Mouse (Mus musculus) CH12.LX (cell line): ENCODE data around the gene Tpk1.

Source experiments
- CHD2 ChIP-seq: IDR thresholded peaks from 2 replicates; pipeline ENCODE4 v1.6.1; 2011; ENCODE audit warnings: low read length, improper control_type of control experiment
- CTCF ChIP-seq, 2 experiments: IDR thresholded peaks in 1 of 2; conservative IDR thresholded peaks in 1 of 2; 2 replicates each; pipeline ENCODE4 v1.5.1; 2011 to 2012; ENCODE audit warnings: low read depth in 2 of 2, low read length in 2 of 2, improper control_type of control experiment in 1 of 2, inconsistent platforms in 1 of 2, mild to moderate bottlenecking in 1 of 2, moderate library complexity in 1 of 2
- E2F4 ChIP-seq: IDR thresholded peaks from 2 replicates; pipeline ENCODE4 v1.6.1; 2011; ENCODE audit warnings: low read depth, low read length, improper control_type of control experiment; ENCODE audit not compliant: insufficient replicate concordance
- EP300 ChIP-seq: IDR thresholded peaks from 2 replicates; pipeline ENCODE4 v1.6.1; 2011; ENCODE audit warnings: low read length, improper control_type of control experiment
- HCFC1 ChIP-seq: IDR thresholded peaks from 2 replicates; pipeline ENCODE4 v1.6.1; 2012; ENCODE audit warnings: low read depth, mild to moderate bottlenecking, inconsistent platforms, low read length, improper control_type of control experiment
- JUN ChIP-seq: IDR thresholded peaks from 2 replicates; pipeline ENCODE4 v1.6.1; 2011; ENCODE audit warnings: low read depth, mild to moderate bottlenecking, low read length, improper control_type of control experiment, moderate library complexity; ENCODE audit not compliant: insufficient read depth
- POLR2A ChIP-seq: IDR thresholded peaks from 2 replicates; pipeline ENCODE4 v1.6.1; 2011; ENCODE audit warnings: low read depth, mild to moderate bottlenecking, improper control_type of control experiment, low read length
- SIN3A ChIP-seq: IDR thresholded peaks from 2 replicates; pipeline ENCODE4 v1.6.1; 2012; ENCODE audit warnings: low read length, improper control_type of control experiment, inconsistent platforms
- TCF12 ChIP-seq: IDR thresholded peaks from 2 replicates; pipeline ENCODE4 v1.6.1; 2014; ENCODE audit warnings: low read depth, mild to moderate bottlenecking, inconsistent platforms, low read length, improper control_type of control experiment
- UBTF ChIP-seq: IDR thresholded peaks from 2 replicates; pipeline ENCODE4 v1.6.1; 2012; ENCODE audit warnings: low read depth, mild to moderate bottlenecking, inconsistent platforms, low read length, improper control_type of control experiment, moderate library complexity
- ZMIZ1 ChIP-seq: IDR thresholded peaks from 2 replicates; pipeline ENCODE4 v1.6.1; 2012; ENCODE audit warnings: low read depth, mild to moderate bottlenecking, inconsistent platforms, low read length, improper control_type of control experiment

DNA sequence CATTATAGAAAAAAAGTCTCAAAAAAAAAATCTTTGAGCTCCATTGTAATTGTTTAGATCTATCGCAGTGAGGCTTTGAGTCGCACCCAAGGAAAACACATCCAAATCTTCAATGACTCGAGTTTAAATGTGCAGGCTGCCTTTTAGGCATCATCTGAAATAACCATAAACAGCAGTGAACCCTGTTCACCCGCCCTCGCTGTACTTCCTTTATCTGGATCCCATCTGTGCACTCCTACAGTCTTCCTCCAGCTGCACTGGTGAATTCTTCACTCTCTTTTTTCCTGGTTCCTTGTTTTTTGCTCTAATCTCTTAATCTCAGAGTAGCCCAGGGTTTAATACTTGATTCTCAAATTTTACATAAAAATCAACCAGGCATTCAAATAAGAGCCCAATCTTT, 23.7 kb downstream of the Tpk1 start:
- TF ChIP-seq EP300 (no peak), POLR2A (no peak), E2F4 (no peak), CTCF (conservative IDR thresholded peaks at IDR 0.05 in 1 of 2, IDR thresholded peaks at IDR 0.05 in 1 of 2; ENCODE audit: low read depth in 2 of 2, low read length in 2 of 2) (no peak), JUN (no peak), UBTF (no peak), CHD2 (no peak), TCF12 (no peak), HCFC1 (no peak), SIN3A (no peak), ZMIZ1 (no peak)
